Mouse (Mus musculus) forelimb bud, embryonic 11.5 days (tissue): ENCODE results near the gene Unk.
A peak's percentile ranks its signal among the peaks of the same experiment; 100 is the strongest.
"Not testable (repeated sequence)": the region's sequence is repeated elsewhere in the genome, so short reads cannot be mapped to it uniquely, and the experiment has no call there.

Source experiments
- DNase-seq: peaks from one replicate; pipeline ENCODE4 v3.0.0-alpha.2; 2012; ENCODE audit warnings: low read depth, low spot score

The Unk gene

DNA sequence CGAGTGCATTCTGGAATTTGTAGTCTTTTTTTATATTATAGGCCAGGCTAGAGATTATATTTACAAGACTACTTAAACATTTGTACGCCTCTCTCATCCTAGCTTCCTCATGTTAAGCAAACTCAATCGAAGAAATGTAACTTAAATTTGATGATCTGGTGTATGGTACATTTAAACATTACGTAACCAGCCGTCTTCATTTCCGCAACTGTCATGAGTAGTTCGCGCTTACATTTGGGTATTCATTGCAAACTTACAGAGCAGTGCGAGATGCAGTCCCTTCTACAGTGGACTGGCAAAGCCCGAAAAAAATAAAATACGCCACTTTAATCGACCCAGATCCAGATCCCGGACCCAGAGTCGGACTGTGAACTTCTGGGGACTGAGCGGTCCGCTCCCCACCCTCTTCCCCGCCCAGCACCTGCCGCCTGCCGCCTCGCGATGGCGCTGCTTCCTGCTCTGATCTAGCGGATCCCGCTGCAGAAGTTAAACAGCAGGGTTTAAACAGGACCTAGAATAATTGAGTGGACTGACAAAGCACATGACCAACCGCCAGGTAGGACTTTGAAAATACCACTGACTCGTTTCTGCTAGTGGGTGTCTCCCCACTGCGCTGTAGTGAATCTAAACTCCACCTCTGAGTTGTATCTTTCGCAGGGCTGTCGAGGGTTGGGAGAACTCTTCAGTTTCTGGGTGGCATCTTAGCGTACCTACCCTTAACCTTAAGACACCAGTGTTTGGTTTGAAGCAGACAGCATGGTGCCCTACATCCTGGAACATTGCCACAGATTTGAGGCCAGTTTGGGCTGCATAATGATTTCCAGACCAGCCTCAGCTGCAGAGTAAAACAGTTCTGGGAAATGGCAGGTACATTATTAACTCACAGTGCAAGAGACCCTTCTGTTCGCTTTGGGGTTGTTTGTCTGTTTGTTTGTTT, 57.3 kb downstream of the Unk start:
- DNase-seq, result peak; percentile 84

DNA sequence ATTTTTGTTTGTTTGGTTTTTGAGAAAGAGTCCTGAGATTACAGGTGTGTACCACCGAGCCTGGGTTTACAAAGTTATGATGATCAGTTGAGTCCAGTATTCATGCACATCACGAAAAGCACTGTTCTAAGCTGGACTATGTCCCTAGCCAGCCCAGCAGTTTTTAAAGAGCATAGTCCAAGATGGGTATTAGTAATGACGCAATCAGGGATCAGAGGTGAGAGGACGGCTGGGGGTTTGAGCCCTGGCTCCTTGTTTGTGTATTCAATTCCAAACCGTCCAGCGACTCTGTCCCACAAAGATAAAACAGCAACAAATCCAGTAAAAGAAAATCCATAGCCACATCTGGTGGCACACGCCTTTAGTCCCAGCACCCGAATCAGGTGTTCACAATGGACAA, 58.1 kb downstream of the Unk start:
- DNase-seq, result no peak

DNA sequence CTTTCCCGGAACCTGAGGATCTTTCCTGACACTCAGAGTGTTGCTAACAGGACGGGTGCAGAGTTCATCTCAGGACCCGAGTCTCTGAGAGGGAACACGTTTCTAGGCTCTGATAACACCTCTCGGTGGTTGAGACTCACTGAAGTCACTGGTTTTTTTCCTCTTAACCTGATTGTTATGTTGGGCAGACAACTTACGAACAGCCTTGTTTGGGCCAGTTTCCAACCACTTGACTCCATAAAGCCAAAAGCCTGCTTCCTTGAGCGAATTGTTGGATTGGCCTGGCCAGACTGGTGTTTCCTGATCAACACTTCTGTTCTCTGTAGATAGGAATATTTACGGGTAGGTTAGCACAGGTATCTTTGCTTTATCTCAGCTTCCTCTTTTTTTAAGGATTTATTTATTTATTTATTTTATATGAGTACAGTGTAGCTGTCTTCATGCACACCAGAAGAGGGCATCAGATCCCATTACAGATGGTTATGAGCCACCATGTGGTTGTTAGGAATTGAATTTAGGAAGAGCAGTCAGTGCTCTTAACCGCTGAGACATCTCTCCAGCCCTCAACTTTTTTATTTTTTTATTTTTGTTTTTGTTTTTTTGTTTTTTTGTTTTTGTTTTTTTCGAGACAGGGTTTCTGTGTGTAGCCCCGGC, 58.7 kb downstream of the Unk start:
- no peak for DNase-seq

DNA sequence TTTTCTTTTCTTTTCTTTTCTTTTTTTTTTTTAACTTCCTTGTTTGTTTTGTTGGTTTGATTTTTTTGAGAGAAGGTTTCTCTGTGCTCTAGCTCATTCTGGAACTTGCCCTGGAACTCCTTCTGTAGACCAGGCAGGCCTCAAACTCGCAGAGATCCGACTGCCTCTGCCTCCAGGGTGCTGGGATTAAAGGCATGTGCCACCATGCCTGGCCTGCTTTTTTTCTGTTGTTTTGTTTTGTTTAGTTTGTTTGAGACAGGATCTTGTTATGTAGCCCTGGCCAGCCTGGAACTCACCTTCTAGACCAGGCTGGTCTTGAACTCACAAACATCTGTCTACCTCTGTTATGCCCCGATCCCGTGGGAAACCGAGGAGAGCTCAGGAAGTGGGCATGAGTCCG, 59.4 kb downstream of the Unk start:
- no peak for DNase-seq

DNA sequence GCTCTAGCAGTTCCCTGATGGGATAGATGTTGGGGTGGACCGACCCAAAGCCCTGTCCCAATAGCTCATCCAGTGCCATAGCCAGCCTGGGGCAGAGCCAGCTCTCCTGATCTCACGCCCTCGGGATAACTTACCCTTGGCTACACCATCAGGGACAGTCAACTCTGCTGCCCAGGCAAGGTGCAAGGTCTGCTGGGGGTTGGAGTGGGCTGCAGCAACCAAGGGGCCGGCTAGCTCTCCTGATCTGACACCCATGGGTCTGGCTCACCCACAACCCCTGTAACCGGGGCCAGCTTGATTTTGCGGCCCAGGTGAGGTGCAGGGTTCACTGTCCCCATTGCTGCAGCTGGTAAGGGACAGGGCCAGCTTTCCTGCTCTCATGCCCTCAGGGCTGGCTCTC, 61.5 kb downstream of the Unk start:
- DNase-seq, result no peak

DNA sequence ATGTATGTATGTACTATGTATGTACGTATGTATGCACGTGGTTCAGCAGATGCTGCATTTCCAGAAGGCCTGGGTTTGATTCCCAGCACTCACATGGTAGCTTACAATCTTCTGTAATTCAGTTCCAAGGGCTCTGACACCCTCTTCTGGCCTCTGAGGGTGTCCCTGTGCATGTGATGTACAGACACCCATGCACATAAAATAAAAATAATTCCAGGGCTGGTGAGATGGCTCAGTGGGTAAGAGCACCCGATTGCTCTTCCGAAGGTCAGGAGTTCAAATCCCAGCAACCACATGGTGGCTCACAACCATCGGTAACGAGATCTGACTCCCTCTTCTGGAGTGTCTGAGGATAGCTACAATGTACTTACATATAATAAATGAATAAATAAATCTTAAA, 62.8 kb downstream of the Unk start:
- not testable (repeated sequence) for DNase-seq

DNA sequence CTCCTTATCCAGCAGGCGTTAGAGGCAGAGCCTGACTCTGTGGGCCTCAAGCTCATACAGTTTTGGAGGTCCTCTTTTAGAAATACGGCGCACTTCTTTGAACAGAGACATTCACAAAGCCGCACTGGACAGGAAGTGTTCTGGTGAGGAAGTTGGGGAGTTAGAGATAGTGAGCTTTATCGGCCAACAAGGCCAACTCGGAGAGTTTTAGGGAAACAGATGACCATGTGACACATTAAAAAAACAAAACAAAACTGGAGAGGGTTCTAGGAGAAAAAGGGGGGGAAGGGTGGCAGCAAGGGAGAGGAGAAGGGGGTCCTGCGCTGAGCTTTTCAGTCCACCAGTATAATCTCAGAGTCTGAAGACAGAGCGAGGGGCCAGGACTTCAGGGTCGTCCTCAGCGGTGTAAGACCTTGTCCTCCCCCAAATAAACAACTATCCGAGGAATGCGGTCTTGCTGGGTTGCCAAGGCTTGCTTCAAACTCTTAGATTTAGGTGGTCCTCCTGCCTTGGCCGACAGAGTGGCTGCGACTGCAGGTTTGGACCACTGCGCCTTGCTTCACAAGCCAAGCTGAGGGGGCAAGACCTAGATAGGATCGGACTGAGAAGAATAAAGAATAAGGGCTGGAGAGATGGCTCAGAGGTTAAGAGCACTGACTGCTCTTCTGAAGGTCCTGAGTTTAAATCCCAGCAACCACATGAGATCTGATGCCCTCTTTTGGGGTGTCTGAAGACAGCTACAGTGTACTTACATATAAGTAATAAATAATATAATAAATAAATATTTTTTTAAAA, 63.8 kb downstream of the Unk start:
- no peak for DNase-seq

DNA sequence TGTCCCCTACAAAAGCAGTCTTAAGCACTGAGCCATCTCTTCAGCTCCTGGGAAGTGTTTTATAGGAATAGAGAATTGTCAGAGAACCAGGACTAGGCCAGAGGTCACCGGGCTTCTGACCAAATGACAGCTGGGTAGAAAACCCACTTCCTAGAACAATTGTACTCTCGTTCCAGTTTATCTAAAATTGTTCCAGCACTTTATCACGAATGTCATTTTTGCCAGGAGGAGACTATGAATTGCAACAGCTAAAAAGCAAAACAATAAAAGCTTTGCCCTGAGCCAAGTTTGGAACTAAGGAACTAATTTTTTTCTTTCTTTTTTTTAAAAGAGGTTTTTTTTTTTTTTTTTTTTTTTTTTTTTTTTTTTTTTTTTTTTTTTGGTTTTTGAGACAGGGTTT, 65.5 kb downstream of the Unk start:
- no peak for DNase-seq

DNA sequence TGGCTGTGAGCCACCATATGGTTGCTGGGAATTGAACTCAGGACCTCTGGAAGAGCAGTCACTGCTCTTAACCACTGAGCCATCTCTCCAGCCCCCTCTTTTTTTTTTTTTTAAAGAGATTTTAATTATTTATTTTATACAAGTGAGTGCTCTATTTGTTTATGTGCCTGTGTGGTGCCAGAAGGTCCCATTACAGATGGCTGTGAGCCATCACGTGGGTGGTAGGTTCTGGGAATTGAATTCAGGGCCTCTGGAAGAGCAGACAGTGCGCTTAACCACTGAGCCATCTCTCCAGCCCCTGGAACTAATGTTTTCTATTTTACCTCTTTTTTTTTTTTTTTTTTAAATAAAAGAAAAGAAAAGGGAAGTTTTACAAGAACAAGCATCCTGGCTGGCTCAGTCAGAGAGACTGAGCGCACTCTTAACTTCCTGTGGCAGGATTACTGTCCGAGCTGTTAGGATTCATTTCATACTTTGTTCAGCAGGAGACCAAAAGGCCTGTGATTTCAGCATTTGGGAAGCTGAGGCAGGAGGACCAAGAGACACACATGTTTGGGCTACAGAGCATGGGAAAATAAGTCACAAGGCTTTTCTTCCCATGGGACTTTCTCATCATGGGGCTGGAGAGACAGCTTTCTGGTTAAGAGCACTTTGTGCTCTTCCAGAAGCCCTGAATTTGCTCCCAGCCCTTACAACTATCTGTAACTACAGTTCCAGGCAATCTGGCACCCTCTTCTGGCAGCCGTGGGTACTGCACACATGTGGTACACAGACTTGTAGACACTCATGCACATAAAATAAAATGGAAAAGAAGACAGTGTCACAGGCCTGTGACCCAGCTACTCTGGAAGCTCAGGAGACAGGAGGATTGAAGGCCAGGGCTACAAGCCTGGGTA, 66.3 kb downstream of the Unk start:
- DNase-seq, result no peak

DNA sequence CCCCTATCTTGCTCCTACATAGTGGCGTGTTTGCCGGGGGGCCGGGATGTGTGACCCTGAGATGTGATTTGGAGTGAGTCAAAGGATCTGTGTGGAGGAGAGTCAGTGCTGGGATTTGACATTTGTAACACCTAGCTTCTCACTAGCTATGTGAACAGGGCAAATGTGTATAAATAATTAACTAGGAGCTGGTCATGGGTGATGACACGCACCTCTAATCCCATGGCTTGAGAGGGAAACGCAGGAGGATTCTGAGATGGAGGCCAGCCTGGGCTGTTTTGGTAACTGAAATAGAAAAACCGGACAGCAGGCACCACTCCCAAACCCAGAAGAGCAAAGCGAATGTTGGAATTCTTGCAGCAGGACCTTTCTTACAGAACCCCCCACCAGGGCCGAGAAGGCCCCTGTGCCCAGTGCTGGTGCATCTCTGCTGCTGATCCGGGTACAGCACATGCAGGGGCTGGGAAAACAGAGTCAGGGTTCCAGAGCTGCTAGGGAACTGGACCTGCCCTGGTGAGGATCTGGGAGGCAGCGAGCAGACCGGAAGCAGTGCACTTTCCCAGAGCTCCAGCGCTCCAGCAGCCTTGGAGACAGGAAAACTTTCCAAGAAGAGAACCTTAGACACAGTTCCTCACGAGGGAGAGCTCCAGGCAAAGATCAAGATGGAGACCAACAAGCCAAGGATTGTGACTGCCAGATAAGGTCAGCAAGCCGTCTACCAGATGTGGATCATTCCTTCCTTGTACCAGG, 68.8 kb downstream of the Unk start:
- no peak for DNase-seq

DNA sequence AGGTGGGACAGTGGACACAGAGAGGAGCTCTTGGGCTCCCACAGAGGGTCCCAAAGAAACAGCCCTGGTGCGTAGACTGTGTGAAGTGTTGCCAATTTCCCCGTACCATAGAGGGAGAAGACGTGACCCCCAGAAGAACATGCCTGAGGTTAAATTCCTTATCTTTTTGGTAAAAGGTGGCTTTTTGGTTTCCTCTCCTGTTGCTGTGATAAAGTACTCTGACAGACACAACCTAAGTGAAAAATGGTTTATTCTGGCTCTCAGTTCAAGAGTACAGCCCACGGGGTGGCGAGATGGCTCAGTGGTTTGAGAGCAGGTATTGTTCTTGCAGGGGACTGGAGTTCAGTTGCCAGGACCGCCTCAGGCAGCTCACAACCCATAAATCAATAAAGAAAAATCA, 69.3 kb downstream of the Unk start:
- no peak for DNase-seq

DNA sequence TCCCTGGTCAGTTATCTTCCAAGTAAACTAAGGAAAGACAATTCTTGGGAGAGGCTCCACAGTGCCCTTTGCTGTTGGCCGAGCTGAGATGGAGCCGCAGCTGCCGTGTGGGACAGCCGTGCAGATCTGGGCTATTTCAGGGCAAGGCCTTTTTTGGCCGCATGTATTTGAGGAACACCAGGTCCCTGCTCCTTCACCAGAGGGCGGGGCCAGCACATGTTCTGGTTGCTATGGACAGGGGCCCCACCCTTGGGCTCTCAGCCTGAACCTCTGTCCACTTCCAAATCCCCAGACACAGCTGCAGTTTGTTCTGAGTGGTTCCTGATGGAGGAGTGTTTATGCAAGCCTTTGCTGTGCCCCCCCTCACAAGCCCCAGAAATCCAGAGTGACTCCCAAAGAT, 70.3 kb downstream of the Unk start:
- no peak for DNase-seq

DNA sequence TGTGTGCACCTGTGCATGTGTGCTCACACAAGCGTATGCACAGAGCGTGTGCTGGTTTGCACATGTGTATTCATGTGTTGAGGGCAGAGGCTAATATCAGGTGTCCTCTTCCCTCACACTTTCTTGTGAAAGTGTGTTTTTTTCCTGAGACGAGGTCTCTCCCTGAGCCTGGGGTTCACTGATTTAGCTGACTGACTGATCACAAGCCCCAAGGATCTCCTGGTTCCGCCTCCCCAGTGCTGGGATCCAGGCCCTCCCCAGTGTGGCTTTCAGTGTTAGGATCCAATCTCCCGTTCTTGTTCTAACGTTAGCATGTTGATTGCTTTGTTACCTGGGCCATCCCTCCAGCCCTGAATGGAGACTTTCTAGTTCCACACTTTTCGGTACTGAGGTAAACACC, 70.7 kb downstream of the Unk start:
- no peak for DNase-seq

DNA sequence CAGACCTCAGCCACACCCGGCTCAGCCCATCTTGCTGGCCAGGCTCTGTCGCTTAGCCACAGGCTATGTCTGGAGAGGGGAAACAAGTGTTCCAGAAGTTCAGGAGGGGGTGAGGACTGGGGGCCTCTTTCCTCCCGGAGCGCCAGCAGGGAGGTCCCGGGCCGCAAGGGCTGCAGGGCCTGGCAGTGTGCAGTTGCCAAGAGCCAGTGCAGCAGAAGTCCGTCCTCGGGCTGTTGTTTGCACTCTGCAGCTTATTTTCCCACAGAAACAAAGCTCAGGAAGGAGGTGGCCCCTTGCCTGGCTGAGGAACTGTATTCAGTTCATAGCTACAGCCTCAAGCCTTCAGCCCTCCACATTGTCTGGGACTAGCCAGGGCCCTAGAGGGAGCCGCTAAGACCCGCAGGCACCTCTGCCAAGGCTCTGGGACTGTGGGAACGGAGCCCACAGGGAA, 71.8 kb downstream of the Unk start:
- no peak for DNase-seq

DNA sequence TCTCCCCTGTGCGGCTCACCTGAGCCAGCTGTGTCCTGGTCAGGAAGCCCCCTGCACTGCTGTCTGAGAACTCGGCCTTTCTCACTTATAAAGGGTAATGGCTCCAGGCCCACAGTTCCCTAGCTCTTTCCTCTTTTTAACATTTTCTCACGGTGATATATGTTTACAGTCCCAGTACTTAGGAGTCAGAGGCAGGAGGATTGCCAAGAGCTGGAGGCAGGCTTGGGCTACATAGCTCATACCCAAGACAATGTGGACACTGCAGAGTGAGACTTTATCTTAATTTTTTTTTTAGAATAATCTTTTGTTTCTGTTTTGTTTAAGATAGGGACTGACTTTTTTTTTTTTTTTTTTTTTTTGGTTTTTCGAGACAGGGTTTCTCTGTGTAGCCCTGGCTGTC, 72.3 kb downstream of the Unk start:
- no peak for DNase-seq

DNA sequence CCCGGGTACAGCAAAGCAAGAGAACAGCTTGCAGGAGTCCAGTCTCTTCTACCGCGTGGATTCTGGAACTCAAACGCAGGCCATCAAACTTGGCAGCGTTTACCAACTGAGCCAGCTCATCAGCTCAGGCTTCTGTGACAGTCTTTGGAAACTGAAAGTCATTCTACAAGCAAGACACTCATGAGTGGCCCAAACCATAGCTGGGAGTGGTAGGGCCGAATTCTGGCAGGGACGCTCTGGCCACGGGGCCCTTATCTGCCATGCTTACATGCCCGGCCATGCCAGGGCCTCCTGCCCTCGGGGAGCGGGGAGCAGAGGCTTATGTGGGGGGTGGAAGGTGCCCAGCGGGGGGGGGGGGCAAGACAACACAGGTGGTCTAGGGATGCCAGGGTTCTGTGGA, 73.5 kb downstream of the Unk start:
- DNase-seq, result no peak

DNA sequence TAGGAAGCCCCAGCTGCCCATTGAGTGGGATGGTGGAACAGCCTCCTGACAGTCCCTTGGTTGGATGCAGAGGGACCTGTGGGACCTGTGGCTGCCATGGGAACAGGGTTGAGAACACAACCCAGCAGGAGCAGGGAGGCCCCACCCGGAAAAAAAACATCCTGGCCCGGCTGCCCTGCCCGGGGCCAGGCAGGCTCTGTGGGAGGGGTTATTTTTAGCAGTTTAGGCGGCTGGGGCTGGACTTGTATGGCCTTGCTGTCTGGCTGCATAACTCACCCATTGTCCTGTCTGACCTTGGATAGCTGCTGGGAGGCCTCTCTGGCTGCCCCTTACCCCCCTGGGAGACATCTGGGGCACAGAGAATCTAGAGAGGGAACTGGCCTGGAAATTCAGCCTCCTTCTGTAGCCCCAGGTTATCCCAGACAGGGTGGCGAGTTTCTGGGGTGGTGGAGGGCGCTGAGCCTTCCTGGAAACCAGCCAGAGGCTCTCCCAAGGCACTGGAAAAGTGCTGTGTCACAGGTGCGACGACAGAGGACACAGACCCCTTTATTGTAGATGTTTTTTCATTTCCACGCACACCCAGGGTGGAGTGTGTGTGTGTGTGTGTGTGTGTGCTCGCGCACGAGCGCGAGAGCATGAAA, 74.0 kb downstream of the Unk start:
- DNase-seq, result peak; percentile 51

DNA sequence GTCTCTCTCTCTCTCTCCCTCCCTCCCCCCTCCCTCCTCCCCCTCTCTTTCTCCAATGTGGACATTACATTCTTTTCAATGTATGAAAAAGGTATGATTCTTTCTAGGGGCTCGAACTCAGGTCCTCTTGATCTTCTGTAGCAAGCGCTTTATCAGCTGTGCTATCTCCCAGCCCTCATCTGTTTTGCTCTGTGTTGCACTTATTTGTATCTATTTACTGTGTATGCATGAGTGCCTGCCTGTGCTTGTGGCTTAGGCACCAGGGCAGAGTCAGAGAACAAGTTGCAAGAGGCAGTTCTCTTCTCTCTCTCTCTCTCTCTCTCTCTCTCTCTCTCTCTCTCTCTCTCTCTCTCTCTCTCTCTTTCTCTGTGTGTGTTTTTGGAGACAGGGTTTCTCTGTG, 74.9 kb downstream of the Unk start:
- DNase-seq, result no peak

DNA sequence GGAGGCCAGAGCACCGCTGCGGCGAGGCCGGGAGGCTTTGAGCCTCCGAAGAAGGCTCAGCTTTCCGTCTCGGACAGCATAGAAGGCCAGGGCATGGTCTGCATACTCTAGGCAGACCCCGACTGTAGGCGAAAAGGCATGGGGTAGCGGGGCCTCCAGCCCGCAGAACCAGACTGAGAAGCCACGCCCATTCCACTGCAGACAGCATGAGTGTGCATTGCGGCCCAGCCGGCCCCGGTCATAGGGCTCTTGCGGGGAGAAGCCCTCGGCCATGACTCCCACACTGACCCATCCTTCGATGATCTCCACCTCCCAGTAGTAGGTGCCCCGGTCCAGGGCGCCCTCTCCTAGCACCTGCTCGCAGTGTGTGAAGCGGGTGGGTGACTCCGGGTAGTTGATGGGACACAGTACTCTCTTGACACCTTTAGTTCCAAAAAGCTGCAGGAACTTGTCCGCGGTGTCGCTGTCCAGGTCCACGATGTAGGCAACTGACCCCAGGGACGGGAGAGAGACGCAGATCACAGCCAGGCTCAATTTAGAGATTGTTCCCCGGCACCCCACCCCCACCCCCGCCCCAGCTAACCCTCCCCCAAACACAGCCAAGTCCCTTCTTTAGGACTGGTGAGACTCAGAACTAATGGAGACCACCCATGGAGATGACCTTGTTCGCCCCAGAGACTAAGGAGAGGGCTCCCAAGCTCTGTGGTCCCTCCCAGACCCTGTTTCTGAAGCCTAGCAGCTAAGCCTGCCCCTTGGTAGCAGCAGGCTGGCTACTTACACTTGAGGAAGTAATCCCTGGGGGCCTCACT, 76.2 kb downstream of the Unk start:
- no peak for DNase-seq
